Mouse (Mus musculus): Measurements from ENCODE around the gene Cdc42bpa.
A peak's percentile ranks its signal among the peaks of the same experiment; 100 is the strongest.

The Cdc42bpa gene

DNA sequence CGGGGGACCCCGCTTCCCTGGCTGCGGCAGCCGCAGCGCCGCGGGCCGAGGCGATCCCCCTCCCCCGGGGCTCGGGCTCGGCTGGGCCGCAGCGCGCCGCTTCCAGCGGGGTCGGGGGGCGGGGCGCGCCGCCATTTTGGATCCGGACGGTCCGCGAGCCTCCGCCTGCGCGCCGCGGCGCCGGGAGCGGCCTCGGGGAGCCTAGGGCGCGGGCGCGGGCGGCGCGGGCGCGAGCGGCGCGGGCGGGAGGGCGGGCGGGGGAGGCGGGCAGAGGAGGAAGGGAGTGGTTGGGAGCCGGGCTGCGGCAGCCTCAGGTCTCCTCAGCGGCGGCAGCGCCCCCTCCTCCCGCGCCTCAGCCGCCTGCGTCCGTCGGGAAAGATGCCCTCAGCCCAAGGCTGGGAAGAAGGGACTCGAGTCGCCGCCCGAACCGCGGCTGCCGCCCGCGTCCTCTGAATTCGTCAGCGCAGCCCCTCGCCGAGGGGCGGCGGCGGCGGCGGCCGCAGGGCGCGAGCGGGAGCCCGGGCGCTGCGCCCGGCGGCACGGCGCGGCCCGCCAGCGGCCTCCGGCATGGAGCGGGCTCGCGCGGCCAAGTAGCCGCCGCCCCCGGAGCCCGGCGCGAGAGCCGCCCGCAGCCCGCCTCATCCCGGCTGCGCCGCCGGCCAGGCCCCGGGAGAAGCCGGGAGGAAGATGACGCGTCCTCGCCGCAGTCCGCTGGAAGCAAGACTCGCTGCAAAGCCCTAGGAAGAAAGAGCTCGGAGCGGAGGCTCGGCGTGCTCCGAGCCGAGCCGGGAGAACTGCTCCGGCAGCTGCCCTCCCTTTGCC is at the start of gene Cdc42bpa:
Gene Cdc42bpa, plus strand, starts transcription at position 752 of the 822 bp plus-strand sequence.
- DNase-seq = peak; percentile 76 to 81

GRCm38 (mm10) chr1:179913471-179913870 is 46.8 kb upstream of the Cdc42bpa start:
- peak; percentile 74 to 82 for DNase-seq

GRCm38 (mm10) chr1:179917036-179917435 is 43.2 kb upstream of the Cdc42bpa start:
- no peak for DNase-seq

DNA sequence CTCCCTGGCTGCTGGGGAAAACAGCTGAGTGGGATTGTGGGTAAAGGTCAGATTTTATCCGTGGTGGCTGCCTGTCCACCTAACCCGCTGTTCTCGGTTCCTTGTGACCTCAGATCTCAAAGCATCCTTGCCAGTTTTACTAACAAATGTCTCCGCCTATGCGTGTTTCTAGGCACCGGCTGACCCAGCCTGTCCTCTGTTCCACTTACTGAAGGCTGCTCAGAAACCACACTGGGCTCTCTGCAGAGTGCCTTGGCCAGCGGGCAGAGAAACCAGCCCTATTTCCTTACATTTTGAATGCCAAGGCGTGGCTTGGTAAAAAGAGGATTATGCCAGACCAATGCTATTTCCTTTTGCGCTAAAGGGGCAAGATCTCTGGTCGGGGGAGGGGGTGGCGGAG is 42.8 kb upstream of the Cdc42bpa start:
- DNase-seq = no peak

GRCm38 (mm10) chr1:179919656-179920436 is 40.4 kb upstream of the Cdc42bpa start:
- peak in 1 of 2 experiments; percentile 17 for DNase-seq

- DNase-seq = peak in 1 of 2 experiments; percentile 17
These were observed 36.4 kb upstream of the Cdc42bpa start for GRCm38 (mm10) chr1:179923661-179924405.

GRCm38 (mm10) chr1:179926240-179926639 is 34.0 kb upstream of the Cdc42bpa start:
- DNase-seq = no peak

DNA sequence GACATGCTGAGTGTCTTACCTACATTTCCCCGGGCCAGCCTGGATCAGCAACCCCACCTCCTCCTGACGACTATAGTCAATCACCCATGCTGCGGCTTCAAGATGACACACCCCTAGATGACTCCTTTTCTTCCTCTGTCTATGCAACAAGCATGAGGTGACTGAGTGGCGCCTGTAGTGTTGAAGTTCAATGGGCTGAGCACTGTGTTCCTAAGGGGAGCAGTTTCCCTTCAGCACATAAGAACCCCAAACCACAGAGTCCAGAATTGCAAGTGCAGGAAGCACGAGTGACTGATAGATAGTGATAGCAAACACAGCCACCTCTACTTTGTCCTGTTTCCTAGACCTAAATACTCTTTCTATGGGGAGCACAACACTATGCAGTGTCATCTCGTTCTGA is 33.2 kb upstream of the Cdc42bpa start:
- no peak for DNase-seq

DNA sequence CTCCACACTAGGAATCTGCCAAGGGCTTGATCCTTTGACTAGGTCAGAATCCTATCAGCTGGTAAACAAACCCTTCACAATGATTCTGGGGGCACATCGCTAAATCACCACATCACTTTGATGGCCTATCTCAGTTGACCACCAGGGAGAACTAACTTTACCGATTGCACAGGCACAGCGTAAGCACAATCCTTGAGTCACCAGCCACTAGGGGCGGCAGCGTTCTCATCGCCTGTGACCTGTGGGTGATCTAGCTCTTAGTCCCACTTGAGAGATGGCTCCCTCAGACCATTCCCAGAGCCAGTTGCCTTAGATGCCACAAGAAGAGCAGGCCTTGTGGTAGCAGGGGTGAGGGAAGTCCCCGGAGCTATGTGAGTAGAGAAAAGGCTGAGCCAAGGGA is 31.4 kb upstream of the Cdc42bpa start:
- DNase-seq = peak in 1 of 2 experiments; percentile 21

- DNase-seq = no peak
These were observed 29.0 kb upstream of the Cdc42bpa start for GRCm38 (mm10) chr1:179931247-179931646.

DNA sequence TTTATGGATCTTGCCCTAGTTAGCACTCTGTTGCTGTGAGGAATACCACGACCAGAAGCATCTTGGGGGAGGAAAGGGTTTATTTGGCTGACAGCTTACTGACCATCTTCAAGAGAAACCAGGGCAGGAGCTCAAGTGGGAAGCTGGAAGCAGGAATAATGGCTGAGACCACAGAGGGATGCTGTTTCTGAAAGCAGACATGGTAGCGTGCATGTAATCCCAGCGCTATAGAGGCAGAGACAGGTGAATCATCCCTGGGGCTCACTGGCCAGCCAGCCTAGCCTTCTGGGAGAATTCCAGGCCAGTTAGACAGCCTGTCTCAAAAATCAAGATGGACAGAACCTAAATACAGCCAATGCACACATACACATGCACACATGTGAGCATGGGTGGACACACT is 26.2 kb upstream of the Cdc42bpa start:
- DNase-seq = no peak

DNA sequence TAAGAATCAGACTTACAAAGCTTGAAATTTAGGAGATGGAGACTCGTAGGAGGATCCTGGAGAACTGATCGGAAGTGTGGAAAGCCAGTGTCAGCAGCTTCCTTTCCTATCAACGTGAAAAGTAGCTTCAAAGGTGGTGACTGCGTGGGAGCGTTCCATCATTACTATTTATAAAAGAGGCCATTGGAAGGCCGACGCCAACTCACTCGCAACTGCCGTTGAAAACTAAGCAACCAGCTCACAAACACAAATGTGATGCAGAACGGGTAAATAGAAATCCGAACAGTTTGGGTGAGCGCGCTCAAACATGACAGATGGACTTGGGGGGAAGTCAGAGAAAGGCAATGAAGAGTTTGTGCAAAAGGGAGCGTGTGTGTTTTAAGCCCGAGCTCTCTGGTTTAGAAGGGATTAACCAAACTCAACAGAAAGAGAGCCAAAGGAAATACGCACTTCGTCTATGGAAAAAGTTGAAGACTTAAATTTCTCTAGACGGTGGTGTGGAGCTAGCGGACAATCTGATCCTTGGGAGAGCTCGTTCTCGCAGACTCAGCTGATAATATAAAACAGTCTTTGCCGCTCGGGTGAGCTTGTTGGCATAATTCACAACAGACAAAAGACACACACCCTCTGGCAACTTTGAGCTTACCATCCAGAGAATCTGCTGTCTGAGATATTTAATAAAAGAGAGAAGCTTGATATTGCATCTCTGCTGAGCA is 20.0 kb upstream of the Cdc42bpa start:
- no peak for DNase-seq

- DNase-seq = no peak
These were observed 19.4 kb upstream of the Cdc42bpa start for GRCm38 (mm10) chr1:179940787-179941352.

- no peak for DNase-seq
These were observed 15.3 kb upstream of the Cdc42bpa start for GRCm38 (mm10) chr1:179945017-179945416.

DNA sequence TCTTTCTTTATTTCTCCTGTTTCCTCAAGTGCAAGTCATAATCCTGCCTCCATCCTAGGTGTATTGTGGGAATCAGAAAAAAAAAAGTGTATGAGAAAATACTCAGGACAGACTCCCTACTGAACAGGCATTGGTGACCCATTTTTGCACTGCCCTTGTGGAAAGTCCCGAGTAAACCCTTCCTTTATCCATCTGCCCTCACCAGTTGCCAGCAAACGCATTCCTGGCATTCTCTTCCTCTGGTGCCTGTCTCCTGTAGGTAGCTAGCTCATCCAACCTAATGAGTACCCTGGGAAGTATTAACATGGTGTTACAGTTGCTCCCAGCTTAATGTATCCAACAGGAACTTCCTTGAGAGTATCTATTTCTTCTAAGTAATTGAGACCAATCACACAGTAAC is 13.7 kb upstream of the Cdc42bpa start:
- no peak for DNase-seq

DNA sequence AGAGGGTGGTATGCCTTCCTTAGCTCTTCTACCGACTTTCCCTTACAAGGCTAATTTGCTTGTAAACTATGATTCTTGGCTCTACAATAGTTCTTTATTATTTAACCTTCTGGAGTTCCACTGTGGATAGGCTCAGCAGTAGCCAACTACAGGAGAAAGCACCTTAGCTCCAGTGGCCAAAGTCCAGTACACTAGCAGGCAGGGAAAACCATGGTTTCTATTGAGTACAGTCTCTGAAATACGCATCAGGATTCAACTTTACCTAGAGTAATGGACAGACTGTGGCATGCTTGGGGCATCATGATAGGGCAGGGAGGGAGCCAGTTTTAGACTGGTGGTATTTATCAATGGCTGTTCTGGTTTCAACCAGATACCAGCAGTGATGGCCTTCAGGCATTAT is 12.6 kb upstream of the Cdc42bpa start:
- DNase-seq = no peak

- DNase-seq = no peak
These were observed 8.7 kb upstream of the Cdc42bpa start for GRCm38 (mm10) chr1:179951597-179951996.

GRCm38 (mm10) chr1:179953251-179953650 is 7.0 kb upstream of the Cdc42bpa start:
- DNase-seq = no peak

DNA sequence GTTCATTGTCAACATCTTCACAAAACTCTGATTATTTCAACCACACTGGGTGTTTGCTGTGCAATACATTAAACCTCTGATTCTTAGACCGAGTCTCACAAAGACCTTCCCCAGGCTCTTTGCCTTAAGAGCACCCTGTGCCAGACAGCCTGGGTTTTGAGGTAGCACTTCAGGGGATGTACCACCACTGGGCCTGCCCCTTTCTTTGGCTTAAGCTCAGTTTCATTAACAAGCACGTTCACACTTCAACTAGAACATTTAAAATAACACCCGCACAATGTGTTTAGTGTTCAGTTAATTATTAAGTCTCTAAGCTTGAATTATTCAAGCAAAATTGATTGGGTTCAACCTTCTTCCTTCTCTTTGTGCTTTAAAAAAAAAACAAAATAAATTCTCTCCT is 2.8 kb upstream of the Cdc42bpa start:
- DNase-seq = no peak

- DNase-seq = peak; percentile 42 to 49
These were observed 1.2 kb upstream of the Cdc42bpa start for GRCm38 (mm10) chr1:179958871-179959720.

GRCm38 (mm10) chr1:179960543-179960876 is 238 bp downstream of the Cdc42bpa start:
- no peak for DNase-seq

All from lung, adult 18-20 months (tissue).